Mouse (Mus musculus): ENCODE measurements at regions not wholly inside any gene's neighbourhood (a gene's known extent, or its start where the extent isn't known, plus 50 kb on each side); places are given as distances from the start of the nearest gene placed in this dataset.
"Not testable (repeated sequence)": the region's sequence is repeated elsewhere in the genome, so short reads cannot be mapped to it uniquely, and the experiment has no call there.

DNA sequence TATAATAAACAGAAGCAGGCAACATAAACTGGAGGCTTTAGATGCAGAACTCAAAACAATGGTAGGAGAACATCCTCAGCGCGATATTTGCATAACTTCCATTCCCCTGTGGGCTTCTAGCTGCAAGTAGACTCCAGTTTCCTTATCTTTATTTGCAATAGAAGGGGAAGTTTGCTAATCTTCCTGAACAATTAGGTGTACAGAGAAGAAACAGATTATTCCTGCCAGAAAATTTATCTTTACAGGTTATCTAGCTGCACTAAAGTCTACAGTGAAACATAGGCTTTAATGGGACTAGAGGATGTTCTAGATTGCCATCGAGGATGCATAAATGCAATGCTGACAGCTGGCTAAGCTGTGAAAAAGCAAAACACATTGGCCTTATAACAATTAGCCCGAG is 1544.0 kb downstream of the Efna5 start:
- 82% methylated on average over 4 of the region's 4 CpGs for WGBS
- no peaks in the 10 kb centered on the region for H3K9me3 ChIP-seq (replicated peaks)
- no peaks in the 10 kb centered on the region for H3K36me3 ChIP-seq (ENCODE audit: poor library complexity, severe bottlenecking)
- no peaks in the 10 kb centered on the region for H3K4me1 ChIP-seq
- H3K9ac ChIP-seq: no peak overlapping the region
- H3K27ac ChIP-seq: no peak overlapping the region
- H3K4me3 ChIP-seq: no peak overlapping the region
- H3K4me2 ChIP-seq: no peak overlapping the region
- no peaks in the 10 kb centered on the region for H3K27me3 ChIP-seq
- no peak for ATAC-seq

DNA sequence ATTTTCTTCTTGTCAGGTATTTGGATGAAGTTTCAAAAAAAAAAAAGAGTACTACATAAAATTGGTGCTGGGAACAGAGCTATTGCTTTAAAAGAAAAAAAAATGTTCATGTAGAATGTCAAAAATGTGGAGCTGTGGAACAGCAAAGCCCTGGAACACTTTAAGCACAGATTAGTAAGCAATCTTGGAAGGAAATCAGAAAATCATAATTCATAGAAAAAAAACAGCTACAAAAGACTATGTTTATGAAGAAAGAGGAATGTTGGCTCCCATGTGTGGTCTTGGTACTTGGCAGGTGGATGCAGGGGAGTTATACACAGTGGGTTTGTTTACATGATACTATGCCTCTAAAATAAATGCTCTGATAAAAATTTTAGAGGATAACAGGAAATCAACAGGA is 1555.7 kb downstream of the Efna5 start:
- H3K27ac ChIP-seq: no peak overlapping the region
- no peak overlapping the region for H3K4me2 ChIP-seq
- no peak overlapping the region for H3K4me3 ChIP-seq
- H3K4me1 ChIP-seq: no peaks in the 10 kb centered on the region
- H3K9ac ChIP-seq: no peak overlapping the region
- ATAC-seq: no peak
- no peaks in the 10 kb centered on the region for H3K9me3 ChIP-seq (replicated peaks)
- no peaks in the 10 kb centered on the region for H3K27me3 ChIP-seq
- H3K36me3 ChIP-seq (ENCODE audit: poor library complexity, severe bottlenecking): no peaks in the 10 kb centered on the region

DNA sequence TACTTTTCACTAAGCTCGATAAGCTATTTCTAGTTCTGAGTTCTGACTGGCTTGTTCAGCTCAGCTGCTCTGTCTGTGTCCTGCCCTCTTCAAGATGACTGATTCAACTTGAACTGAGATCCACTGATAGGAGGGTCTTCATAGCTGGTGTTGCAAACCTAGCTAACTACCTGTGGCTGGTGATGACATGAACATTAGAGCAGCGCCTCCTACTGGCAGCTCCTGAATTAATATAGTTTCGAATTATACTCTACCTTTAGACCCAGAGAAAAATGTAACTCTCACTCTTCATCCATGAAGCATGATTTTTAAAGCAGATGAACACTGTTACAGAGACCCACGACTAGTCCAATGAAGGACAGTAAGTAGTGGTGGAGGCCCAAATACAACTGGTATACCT is 1560.3 kb downstream of the Efna5 start:
- no peak overlapping the region for H3K27ac ChIP-seq
- H3K9ac ChIP-seq: no peak overlapping the region
- WGBS: 69% methylated on average over 4 of the region's 4 CpGs
- no peak overlapping the region for H3K4me3 ChIP-seq
- H3K4me1 ChIP-seq: no peaks in the 10 kb centered on the region
- H3K9me3 ChIP-seq (replicated peaks): no peaks in the 10 kb centered on the region
- H3K27me3 ChIP-seq: no peaks in the 10 kb centered on the region
- no peak for ATAC-seq
- no peaks in the 10 kb centered on the region for H3K36me3 ChIP-seq (ENCODE audit: poor library complexity, severe bottlenecking)
- H3K4me2 ChIP-seq: no peak overlapping the region

DNA sequence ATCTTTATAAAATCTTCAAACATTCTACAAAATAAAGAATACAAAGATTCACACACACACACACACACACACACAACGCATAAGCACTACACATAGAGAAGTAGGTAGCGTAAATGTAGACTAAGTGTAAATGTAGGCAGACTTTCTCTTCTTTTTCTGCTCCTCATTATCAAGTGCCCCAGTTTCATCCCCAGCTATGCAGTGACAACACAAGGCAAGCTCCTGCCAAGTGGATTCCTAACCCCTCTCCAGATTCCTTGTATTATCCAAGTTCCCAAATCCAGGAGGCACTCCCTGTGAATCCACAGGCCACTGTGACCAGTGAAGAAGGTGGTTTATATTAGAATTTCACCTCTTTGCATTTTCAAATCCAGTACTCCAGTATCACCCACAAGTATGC is 1567.7 kb downstream of the Efna5 start:
- H3K9ac ChIP-seq: no peak overlapping the region
- no peak for ATAC-seq
- no peaks in the 10 kb centered on the region for H3K36me3 ChIP-seq (ENCODE audit: poor library complexity, severe bottlenecking)
- no peak overlapping the region for H3K4me3 ChIP-seq
- H3K27ac ChIP-seq: no peak overlapping the region
- no peaks in the 10 kb centered on the region for H3K4me1 ChIP-seq
- 95% methylated on average over 2 of the region's 2 CpGs for WGBS
- no peaks in the 10 kb centered on the region for H3K27me3 ChIP-seq
- H3K4me2 ChIP-seq: no peak overlapping the region
- no peaks in the 10 kb centered on the region for H3K9me3 ChIP-seq (replicated peaks)

DNA sequence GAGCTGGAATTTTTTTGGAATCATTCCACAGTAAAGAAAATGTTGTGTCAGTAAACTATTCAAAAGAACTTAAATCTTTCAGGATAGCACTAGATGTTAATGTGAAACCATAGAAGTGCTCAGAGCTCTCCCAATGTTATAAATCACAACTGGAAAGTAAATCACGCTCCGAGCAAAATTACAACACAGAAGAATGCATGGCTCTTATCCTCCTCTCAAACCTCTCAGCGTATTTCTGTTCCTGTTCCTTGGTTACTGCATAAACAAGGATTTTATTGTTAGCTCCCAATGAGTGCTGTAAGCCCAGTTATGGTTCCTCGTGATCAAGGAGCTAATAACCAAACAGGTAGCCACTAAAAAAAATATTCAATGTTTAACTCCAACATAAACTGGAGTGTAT is 1569.9 kb downstream of the Efna5 start:
- no peaks in the 10 kb centered on the region for H3K4me1 ChIP-seq
- no peaks in the 10 kb centered on the region for H3K27me3 ChIP-seq
- WGBS: 91% methylated on average over 4 of the region's 4 CpGs
- no peaks in the 10 kb centered on the region for H3K9me3 ChIP-seq (replicated peaks)
- no peak for ATAC-seq
- no peak overlapping the region for H3K4me2 ChIP-seq
- H3K36me3 ChIP-seq (ENCODE audit: poor library complexity, severe bottlenecking): no peaks in the 10 kb centered on the region
- no peak overlapping the region for H3K4me3 ChIP-seq
- no peak overlapping the region for H3K9ac ChIP-seq
- no peak overlapping the region for H3K27ac ChIP-seq

DNA sequence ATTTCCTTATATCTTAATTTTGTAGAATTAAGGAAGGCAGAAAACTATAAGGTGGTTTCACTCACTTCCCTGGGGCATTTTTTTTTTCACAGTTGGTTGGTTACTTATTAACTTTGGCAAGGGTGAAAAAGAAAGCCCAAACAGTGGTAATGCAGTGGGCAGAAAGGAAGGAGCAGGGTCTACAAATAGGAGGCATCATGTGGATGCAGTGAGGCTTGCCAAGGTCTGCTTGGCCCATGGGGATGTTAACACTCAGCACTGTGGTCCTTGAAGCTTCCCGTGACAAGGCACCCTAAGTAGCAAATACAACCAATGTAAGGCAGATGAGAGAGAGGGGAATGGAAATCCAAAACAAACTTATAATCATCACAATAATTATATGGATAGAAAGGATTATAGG is 1577.5 kb downstream of the Efna5 start:
- no peak overlapping the region for H3K4me2 ChIP-seq
- H3K4me3 ChIP-seq: no peak overlapping the region
- no peak overlapping the region for H3K9ac ChIP-seq
- H3K9me3 ChIP-seq (replicated peaks): no peaks in the 10 kb centered on the region
- no peaks in the 10 kb centered on the region for H3K36me3 ChIP-seq (ENCODE audit: poor library complexity, severe bottlenecking)
- 79% methylated on average over 1 of the region's 1 CpGs for WGBS
- H3K27me3 ChIP-seq: no peaks in the 10 kb centered on the region
- no peak overlapping the region for H3K27ac ChIP-seq
- no peak for ATAC-seq
- H3K4me1 ChIP-seq: peaks cover 3% of the 10 kb centered on the region; the same call in 1 of the 2 replicates

DNA sequence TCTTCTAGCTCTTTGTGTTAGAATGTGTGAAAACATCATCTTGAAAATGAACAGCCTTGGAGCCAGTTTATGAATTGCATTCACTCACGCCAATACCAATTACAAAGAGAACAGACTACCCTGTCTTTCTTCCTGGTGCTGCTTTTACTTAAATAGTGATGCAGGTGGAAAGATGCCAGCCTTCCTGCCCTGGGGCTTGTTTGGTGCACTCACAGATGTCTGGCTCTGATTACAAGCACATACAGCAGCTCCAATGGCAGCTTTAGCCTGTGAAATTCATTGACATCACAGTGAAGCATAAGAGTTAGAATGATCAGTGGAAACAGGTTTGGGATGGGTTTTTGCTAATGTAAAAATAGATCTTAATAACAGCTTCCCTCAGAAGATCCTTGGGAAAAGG is 1579.1 kb downstream of the Efna5 start:
- peak; percentile 93 for ATAC-seq
- peak overlapping the region; percentile 12; the same call in 1 of the 2 replicates for H3K27ac ChIP-seq

DNA sequence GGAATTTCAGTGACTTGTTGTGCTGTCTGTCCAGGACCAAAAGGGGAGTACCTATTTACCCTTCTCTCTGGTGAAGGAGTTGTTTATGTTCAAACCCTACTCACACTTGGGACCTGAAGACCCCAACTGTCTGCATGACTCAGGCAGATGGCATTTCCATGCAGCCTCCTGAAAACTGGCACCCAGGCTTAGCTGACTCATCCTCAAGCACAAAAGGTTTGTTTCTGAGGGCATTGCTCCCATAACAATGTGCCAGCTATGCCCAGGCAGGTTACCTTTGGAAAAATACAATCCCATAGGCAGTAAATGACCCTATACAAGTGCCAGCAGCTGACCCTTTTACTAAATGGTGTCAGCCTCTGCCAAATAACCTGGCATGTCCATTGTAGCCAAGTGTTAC is 1579.9 kb downstream of the Efna5 start:
- no peak overlapping the region for H3K27ac ChIP-seq

More for the DNA sequence above, 1579.1 kb downstream of the Efna5 start:
- no peak overlapping the region for H3K4me2 ChIP-seq
- no peaks in the 10 kb centered on the region for H3K9me3 ChIP-seq (replicated peaks)
- H3K36me3 ChIP-seq (ENCODE audit: poor library complexity, severe bottlenecking): no peaks in the 10 kb centered on the region
- 50% methylated on average over 1 of the region's 1 CpGs for WGBS
- H3K27me3 ChIP-seq: no peaks in the 10 kb centered on the region
- H3K4me3 ChIP-seq: no peak overlapping the region
- no peak overlapping the region for H3K9ac ChIP-seq
- H3K4me1 ChIP-seq: peaks cover 3% of the 10 kb centered on the region; the same call in 1 of the 2 replicates

DNA sequence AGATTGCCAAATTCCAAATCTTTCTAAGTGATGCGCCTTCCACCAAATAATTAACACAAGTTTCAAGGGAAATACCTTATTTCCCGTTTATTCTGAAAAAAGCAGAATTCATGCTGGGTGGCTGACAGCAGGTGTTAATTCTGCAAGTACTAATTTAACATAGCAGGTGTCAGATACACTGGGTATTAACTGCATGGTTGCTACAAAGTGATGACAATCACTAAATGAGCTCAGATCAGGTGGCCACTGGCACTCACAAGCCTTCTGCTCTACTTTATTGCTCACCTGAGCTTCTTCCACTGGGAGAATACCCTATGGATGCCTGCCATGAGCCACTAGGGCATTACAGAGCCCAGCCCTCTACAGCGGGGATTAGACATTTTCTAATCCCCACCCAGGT is 1590.0 kb downstream of the Efna5 start:
- no peak overlapping the region for H3K4me3 ChIP-seq

More for the DNA sequence above, 1579.9 kb downstream of the Efna5 start:
- peak; percentile 78 for ATAC-seq
- no peak overlapping the region for H3K4me2 ChIP-seq
- no peaks in the 10 kb centered on the region for H3K36me3 ChIP-seq (ENCODE audit: poor library complexity, severe bottlenecking)
- no peaks in the 10 kb centered on the region for H3K27me3 ChIP-seq
- H3K4me1 ChIP-seq: peaks cover 3% of the 10 kb centered on the region; the same call in 1 of the 2 replicates
- no peak overlapping the region for H3K4me3 ChIP-seq
- H3K9ac ChIP-seq: no peak overlapping the region
- H3K9me3 ChIP-seq (replicated peaks): no peaks in the 10 kb centered on the region

DNA sequence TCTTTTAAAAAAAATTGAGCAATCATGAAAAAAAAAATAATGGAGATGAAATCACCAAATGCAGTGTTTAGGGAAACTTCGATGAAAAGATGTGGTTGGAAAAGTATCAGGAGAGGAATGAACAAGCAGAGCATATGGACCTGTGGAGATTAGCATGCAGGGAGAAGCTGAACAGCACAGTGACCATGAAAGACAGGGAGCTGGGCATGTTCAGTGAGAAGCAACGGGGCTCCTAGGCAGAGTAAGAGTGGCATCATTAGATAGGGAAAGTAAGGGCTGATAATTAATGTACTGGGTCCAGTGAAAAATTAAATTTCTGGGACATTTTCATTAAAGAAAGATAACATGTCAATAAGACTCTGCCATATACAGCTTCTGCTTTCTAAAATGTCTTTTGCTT is 1592.5 kb downstream of the Efna5 start:
- H3K4me3 ChIP-seq: no peak overlapping the region
- H3K9ac ChIP-seq: no peak overlapping the region
- ATAC-seq: peak; percentile 74
- H3K4me2 ChIP-seq: no peak overlapping the region
- 58% methylated on average over 2 of the region's 2 CpGs for WGBS
- H3K9me3 ChIP-seq (replicated peaks): no peaks in the 10 kb centered on the region
- H3K4me1 ChIP-seq: no peaks in the 10 kb centered on the region
- no peak overlapping the region for H3K27ac ChIP-seq
- no peaks in the 10 kb centered on the region for H3K27me3 ChIP-seq
- H3K36me3 ChIP-seq (ENCODE audit: poor library complexity, severe bottlenecking): no peaks in the 10 kb centered on the region

More for the DNA sequence above, 1590.0 kb downstream of the Efna5 start:
- H3K4me1 ChIP-seq: no peaks in the 10 kb centered on the region
- H3K27me3 ChIP-seq: no peaks in the 10 kb centered on the region
- WGBS: 62% methylated on average over 3 of the region's 3 CpGs
- H3K4me2 ChIP-seq: no peak overlapping the region
- no peaks in the 10 kb centered on the region for H3K9me3 ChIP-seq (replicated peaks)
- no peak overlapping the region for H3K27ac ChIP-seq
- no peaks in the 10 kb centered on the region for H3K36me3 ChIP-seq (ENCODE audit: poor library complexity, severe bottlenecking)
- H3K9ac ChIP-seq: no peak overlapping the region
- ATAC-seq: no peak

DNA sequence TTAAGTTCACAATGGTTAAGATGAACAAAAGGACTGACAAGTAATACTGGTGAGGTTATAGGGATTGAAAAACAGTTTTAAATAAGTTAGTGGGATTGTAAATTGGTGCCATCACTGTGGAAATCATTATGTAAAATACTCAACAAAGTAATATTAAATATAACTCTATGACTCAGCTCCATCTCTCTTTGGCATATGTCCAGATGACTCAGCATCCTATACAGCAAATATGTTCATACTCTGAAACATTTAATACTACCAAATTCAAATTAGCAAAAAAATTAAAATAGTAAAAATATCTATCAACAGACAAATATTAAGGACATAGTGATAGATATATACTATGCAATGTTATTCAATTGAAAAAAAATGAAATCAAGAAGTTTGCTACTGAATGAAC is 1607.5 kb downstream of the Efna5 start:
- H3K9ac ChIP-seq: no peak overlapping the region
- no peak for ATAC-seq
- no peaks in the 10 kb centered on the region for H3K36me3 ChIP-seq (ENCODE audit: poor library complexity, severe bottlenecking)
- no peak overlapping the region for H3K27ac ChIP-seq
- H3K4me1 ChIP-seq: no peaks in the 10 kb centered on the region
- H3K4me2 ChIP-seq: no peak overlapping the region
- no peak overlapping the region for H3K4me3 ChIP-seq
- no peaks in the 10 kb centered on the region for H3K27me3 ChIP-seq
- H3K9me3 ChIP-seq (replicated peaks): no peaks in the 10 kb centered on the region

DNA sequence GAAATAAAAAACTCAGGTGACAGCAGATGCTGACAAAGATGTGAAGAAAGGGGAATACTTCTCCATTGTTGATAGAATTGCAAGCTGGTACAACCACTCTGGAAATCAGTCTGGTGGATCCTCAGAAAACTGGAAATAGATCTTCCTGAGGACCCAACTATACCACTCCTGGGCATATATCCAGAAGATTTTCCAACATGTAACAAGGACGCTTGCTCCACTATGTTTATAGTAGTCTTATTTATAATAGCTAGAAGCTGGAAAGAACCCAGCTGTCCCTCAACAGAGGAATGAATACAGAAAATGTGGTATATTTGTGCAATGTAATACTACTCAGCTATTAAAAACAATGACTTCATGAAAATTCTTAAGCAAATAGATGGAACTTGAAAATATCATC is 1624.6 kb downstream of the Efna5 start:
- 90% methylated on average over 1 of the region's 1 CpGs for WGBS
- not testable (repeated sequence) for H3K9ac ChIP-seq; H3K27me3 ChIP-seq; H3K4me3 ChIP-seq; H3K9me3 ChIP-seq (replicated peaks); H3K36me3 ChIP-seq (ENCODE audit: poor library complexity, severe bottlenecking); H3K27ac ChIP-seq; H3K4me1 ChIP-seq; H3K4me2 ChIP-seq; ATAC-seq

DNA sequence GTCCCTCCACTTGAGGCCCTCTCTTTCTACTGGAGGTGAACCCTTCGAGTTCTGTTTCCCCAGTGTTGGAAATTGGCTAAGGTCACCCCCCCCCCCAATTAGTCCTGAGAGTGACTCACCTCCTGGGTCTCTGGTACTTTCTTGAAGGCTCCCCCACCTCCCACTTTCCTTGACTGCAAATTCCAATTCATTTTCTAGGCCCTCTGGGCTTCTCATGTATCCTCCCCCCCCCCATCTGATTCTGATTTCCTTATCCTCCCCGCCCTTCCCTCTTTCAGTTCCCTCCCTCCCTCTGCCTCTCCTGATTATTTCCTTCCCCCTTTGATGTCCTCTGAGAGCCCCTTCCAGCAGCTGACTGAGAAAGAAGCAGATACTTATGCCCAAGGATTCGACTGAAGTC is 1632.7 kb downstream of the Efna5 start:
- ATAC-seq: no peak
- 51% methylated on average over 3 of the region's 3 CpGs for WGBS
- H3K27ac ChIP-seq: no peak overlapping the region
- no peaks in the 10 kb centered on the region for H3K9me3 ChIP-seq (replicated peaks)
- H3K9ac ChIP-seq: no peak overlapping the region
- H3K4me3 ChIP-seq: no peak overlapping the region
- no peaks in the 10 kb centered on the region for H3K27me3 ChIP-seq
- H3K36me3 ChIP-seq (ENCODE audit: poor library complexity, severe bottlenecking): no peaks in the 10 kb centered on the region
- no peaks in the 10 kb centered on the region for H3K4me1 ChIP-seq
- H3K4me2 ChIP-seq: no peak overlapping the region

All from forebrain, embryonic 13.5 days (tissue).